Mouse (Mus musculus) liver, embryonic 14.5 days (tissue): ENCODE data around the gene Ptges3l.

Experiments
- CTCF ChIP-seq: IDR thresholded peaks from 2 replicates; pipeline ENCODE4 v1.5.1; 2016; ENCODE audit warnings: antibody characterized with exemption, low read depth, control low read depth
- EP300 ChIP-seq: IDR thresholded peaks from 2 replicates; pipeline ENCODE4 v1.6.1; 2016; ENCODE audit warnings: antibody characterized with exemption, low read depth

DNA sequence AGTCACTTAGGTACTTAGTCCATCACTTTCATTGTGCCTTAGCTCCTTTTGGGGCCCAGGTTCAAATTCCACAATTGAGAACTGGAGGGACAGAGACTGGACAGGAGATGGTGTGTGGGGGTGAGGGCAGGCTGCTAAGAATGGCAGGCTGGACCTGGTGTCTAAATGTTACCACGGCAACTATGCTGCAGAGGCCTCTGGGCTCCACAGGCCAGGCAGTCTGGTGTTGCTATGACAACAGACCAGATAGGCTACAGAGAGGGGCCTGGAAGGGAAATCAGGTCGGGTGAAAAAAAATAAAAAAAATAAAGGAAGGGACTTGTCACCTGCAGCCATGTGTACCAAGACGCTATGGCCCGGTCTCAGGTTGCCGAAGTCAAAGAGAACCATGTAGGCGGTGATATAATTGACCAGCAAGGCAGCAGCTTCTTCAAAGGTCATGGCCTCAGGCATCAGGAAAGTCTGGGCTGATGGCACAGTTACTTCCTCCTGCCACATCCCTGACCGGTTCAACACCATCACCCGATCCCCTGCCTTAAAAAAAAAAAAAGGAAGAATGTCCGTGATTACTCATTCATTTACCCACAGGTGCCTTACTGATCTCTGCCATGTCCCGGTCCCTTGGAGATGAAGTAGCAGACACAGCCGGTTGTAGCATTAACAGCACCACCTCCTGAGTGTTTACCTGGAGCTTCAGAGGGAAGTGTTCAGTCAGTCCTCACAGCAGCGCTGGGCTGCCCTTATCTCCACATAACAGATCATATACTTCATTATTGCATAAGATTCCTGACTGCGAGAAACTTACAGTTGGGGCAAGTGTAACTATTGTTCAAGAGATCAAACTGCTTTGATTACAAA is 37.7 kb upstream of the Ptges3l start:
- TF ChIP-seq CTCF (no peak), EP300 (peak; percentile 36; the same call in 1 of the 2 replicates)
